Mouse (Mus musculus): ENCODE data around the gene Me1. TPM values are rescaled to one million over a fixed set of nuclear protein-coding genes. Genes with fewer than 3 reads are reported as not detected.

Gene Me1
- polyA plus RNA-seq, 1 experiment from 2014 or later = 171 TPM

DNA sequence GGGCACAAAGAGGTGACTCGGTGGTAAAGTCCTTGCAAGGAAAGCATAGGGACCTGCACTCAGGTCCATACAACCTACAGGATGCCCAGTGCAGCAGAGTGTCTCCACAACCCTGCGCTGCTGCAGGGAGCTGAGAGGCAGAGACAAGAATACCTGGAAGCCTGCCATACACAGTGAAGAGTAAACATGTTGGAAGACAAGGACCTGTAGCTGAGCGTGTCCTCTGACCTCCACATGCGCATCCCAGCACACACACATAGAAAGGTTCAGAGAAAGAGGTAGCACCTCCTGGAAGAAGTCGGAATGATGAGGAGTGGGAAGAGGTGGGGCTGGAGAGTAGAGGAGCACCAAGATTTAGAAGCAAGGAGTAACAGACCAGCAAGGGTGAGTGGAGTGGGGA is 161.7 kb downstream of the Me1 start:
- H3K27me3 ChIP-seq (ENCODE audit: control insufficient read depth, insufficient read depth, low read length) = no peaks in the 10 kb centered on the region
- H3K4me1 ChIP-seq (replicated peaks; ENCODE audit: control insufficient read depth, insufficient read depth) = no peaks in the 10 kb centered on the region
- 81% methylated on average over 5 of the region's 5 CpGs for WGBS
- no peak for ATAC-seq (ENCODE audit: low FRiP score, low TSS enrichment)
- no peaks in the 10 kb centered on the region for H3K9me3 ChIP-seq (ENCODE audit: control insufficient read depth, low read length)
- H3K36me3 ChIP-seq (ENCODE audit: control insufficient read depth, insufficient read depth, low read length) = no peaks in the 10 kb centered on the region
- no peak overlapping the region for H3K4me3 ChIP-seq (ENCODE audit: low read depth, low read length)
- no peak overlapping the region for H3K27ac ChIP-seq (replicated peaks)
- TF ChIP-seq CTCF (IDR thresholded peaks at IDR 0.05; ENCODE audit: low read depth) = no peak
- TF ChIP-seq EP300 (optimal IDR thresholded peaks at IDR 0.05) = no peak
- no peak overlapping the region for H3K9ac ChIP-seq (ENCODE audit: low read length)
- DNase-seq (ENCODE audit: low spot score) = no peak
- H3K4me2 ChIP-seq (replicated peaks; ENCODE audit: low read depth) = no peak overlapping the region

Other genes starting within 250 kb of the Me1 start
- gene Ube2cbp, start 231.0 kb downstream of the Me1 start, polyA plus RNA-seq (2015; fragmentation: Nextera tagmentation; extraction: Ambion mirVana) = 2.8 and 3.2 TPM in 2 replicates
- 6.7 and 7.2 TPM in 2 replicates for gene Dop1a, start 228.8 kb downstream of the Me1 start, polyA plus RNA-seq (2015; fragmentation: Nextera tagmentation; extraction: Ambion mirVana)
- 18.0 and 21.2 TPM in 2 replicates for gene Pgm3, start 124.1 kb downstream of the Me1 start, polyA plus RNA-seq (2015; fragmentation: Nextera tagmentation; extraction: Ambion mirVana)
- gene Rwdd2a, start 124.0 kb downstream of the Me1 start, polyA plus RNA-seq (2015; fragmentation: Nextera tagmentation; extraction: Ambion mirVana) = 1.7 and 1.8 TPM in 2 replicates
- gene Prss35, start 47.7 kb upstream of the Me1 start, polyA plus RNA-seq (2015; fragmentation: Nextera tagmentation; extraction: Ambion mirVana) = 3.9 and 4.6 TPM in 2 replicates
- 2.4 and 3.0 TPM in 2 replicates for gene Snap91, start 184.7 kb upstream of the Me1 start, polyA plus RNA-seq (2015; fragmentation: Nextera tagmentation; extraction: Ambion mirVana)

Data from stomach, postnatal 0 days (tissue).